Mouse (Mus musculus) T-helper 17 cell (primary cell): ENCODE data around the gene Sox1.

Source experiments
- in situ Hi-C, 2 experiments: fragments of 300-600 bp; cut with MboI, MseI; formaldehyde crosslinking; loops; 1 replicate in 1 of 2; 2 replicates in 1 of 2; pipeline ENCODE4 v1.15.1; 2025; ENCODE audit warnings: high pct_unique_total_duplicates in 2 of 2

The Sox1 gene

DNA sequence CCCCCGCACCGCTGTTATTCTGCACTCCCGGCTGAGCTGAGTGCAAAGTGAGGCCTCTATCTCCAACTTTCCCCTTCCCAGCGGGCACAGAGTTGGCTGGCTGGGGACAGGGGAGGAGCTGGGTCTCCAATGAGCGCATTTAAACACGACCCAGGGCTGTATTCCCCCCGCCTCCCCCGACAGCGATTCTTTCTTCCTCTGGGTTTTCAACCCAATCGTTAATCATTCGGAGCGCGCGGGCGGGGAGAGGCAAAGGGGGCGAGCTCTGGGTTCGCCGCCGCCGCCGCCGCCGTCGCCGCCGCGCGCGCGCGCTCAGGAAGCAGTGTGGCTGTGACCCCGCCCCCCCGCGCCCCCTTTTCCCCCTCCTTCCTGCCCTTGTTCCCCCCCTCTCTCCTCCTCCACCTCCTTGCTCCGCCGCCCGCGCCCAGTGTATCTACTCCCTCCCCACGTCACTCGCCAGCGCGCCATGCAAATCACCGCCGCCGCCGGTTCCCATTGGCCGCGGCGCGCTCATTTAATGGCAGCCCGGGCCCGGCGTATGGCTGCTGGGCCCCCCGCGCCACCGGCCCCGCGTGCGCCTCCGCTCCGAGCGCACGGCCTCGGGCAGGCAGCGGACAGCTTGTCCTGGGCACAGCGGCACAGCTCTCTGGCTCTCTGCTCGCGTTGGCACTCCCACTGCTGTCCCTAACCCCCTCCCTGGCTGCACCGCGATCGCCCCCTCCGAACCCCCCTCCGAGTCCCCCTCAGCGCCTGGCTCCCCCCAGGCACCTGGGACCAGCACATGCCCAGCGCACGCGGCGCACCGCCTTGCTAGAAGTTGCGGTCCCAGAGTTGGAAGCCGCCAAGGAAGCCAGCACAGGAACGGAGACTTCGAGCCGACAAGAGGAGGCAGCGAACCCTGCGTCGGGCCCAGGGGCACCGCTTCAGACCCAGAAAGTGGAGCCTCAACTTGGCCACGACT is at the start of gene Sox1:
TSS of gene Sox1 (plus strand) at position 225 of the 961 bp plus-strand sequence.
- in situ Hi-C loops: loop anchor here in 1 of 2 experiments (25.0 kb wide), 1 partner anchor 1642 kb away; no protein-coding TSS in a partner anchor

DNA sequence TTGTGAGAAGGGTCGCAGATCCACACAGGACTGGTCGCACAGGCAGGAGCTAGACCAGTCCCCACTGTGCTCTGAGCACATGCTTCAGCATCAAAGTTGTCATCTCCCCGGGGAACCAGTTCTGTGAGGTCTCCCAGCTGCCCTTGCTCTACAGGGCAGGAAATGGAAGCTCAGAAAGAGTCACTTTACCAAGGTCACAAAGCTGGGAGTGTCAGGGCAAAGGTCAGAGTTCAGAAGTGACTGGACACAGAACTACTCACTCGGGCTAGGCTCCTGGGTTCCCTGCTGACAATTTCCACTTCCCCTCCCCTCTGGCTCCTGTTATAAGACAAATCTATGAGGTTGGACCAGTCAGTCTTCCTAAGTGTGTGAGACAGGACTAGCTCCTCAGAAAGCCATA is 49.2 kb upstream of the Sox1 start:
- in situ Hi-C loops: no loop called here

DNA sequence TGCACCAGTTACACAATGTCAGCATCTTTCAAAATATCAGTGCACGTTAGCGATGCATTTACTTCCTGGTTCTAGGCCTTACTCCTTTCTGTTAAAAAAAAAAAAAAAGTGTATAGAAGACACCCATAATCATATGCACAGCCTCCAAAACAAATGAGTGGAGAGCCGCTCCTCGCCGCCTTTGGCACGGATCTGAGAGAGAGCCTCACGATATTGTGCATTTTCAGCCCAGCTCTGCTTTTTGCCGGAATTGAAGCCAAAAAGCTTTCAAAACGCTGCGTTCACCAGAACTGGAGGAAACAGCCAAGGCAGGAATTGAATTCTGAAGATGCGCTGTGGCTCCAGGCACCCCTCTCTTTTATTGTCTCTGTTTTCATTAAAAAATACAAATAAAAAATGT is 48.2 kb upstream of the Sox1 start:
- in situ Hi-C loops: no loop called here

DNA sequence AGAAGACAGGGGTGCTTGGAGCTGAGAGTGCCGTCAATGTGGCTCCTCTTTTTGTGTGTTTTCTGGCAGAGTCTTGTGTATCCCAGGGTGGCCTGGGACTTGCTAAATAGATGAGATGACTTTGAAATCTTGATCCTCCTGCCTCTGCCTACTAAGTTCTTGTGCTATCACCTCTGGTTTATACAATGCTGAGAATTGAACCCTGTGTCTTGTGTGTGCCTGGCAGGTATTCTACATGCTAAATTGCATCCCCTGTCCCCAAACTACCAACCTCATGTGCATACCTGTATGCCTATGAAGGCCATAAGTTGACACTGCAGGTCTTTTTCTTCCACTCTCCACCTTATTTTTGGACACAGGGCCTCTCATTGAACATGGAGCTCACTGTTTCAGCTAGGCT is 46.8 kb upstream of the Sox1 start:
- in situ Hi-C loops: no loop called here

DNA sequence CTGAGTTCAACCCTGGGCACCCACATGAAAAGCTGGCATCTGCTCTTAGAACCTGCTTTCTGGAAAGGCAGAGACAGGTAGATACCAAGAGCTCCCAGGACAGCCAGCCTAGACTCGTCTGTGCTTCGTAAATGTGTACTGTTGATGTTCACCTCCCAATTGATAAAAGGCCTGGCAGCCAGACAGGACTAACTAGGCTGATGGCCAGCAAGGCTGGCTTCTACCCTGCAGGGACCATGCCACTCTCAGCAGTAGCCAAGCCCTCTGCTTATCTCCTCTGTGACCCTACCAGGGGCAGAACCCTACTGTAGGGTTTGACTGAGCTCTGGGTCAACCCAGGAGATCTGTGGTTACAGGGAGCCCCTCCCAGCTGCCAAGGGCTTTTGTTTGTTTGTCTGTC is 45.5 kb upstream of the Sox1 start:
- in situ Hi-C loops: no loop called here

DNA sequence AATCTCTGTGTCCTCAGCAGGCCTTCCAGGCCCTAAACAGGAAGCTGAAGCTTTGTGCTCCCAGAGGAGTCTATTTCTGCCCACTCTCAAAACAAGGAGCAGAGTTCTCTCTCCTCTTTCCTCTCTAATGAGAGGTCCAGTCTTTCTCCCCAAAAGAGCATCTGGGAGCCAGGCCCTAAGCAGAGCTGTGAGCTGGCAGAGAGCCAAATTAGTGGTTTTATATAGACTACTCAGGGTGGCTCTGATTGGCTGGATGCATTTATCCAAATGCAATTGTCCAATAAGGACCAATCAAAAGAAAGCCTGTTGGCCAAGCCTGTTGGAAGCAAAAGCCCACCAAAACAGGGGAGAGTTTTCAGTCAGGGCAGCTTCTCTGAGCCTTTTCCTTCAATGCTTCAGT is 44.0 kb upstream of the Sox1 start:
- in situ Hi-C loops: no loop called here

DNA sequence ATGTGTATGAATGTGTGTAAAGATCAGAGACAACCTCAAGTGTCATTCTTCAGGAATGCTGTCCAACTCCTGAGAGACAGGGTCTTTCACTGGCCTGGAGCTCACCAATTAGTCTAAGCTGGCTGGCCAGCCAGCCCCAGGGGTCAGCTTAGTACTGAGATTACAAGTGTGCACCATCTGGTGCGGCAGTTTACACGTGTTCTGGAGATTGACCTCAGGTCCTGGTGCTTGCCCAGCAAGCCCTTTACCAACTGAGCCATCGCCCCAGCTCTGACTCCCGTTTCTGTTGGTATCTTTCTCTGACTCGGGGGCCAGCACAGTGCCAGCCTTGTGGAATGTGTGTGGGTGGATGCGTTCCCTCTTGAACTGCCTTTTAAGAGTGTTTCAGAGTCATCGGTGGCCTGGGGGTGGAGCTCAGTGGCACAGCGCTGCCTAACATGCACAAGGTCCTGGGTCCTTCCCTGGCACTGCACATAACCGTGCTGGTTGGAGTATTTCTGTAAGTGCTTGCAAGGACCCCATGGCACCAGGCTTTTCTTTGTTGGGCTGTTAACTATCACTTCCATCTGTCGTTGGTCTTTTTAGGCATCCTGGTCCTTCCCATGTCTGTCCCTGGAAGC is 40.6 kb upstream of the Sox1 start:
- in situ Hi-C loops: no loop called here

DNA sequence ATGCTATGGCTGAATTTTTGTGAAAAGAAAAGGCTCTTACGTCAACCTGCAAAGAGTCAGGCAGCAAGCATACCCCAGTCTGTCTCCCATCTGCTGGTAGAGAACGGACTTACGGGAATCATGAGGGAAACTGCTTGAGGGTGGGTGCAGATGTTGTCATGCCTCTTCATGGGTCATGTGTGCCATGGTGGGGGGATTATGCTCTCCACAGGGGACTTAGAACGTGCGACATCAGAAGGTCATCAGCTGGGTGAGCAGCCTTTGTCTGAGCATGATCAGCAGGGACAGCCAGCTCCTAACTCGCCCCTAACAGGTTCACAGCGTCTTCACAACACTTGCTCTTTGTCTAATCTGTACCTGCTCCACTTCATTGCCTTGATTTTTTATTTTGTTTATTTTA is 26.9 kb upstream of the Sox1 start:
- in situ Hi-C loops: no loop called here

DNA sequence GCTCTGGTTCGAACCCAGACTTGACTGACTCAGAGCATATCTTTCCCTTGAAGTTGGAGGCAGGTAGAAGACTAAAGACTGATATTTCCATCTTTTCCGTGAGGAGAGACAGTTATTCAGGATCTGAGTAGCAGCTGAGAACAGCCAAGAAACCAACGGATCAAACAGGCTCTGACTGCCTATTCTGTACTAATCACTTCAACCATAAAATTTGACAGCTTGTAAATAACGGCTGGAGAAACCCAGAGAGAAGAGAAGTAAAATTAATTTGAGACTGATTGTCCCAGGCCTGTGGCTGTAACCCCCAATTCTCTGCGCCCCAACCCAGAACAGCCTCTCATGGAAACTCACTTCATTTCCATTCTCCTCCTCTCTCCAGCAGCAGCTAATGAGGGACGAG is 26.2 kb upstream of the Sox1 start:
- in situ Hi-C loops: no loop called here

DNA sequence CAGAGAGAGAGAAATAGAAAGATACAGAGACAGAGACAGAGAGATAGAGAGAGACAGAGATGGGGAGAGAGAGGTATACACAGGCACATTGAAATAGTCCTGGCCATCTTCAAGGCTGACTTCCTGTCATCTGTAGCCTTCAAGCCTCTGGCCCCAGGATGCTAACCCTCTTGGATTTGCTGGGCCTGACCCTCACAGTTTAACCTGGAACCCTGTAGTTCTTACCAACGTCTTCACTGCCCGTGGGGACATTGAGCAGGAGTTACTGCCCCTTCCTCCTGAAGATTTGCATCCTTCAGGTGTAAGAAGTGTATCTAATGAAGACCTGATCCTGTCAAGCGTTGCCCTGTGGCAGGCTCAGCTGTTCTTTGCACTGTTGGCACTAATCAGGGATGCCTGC is 14.0 kb upstream of the Sox1 start:
- in situ Hi-C loops: loop anchor here in 1 of 2 experiments (25.0 kb wide), 1 partner anchor 1656 kb away; no protein-coding TSS in a partner anchor

DNA sequence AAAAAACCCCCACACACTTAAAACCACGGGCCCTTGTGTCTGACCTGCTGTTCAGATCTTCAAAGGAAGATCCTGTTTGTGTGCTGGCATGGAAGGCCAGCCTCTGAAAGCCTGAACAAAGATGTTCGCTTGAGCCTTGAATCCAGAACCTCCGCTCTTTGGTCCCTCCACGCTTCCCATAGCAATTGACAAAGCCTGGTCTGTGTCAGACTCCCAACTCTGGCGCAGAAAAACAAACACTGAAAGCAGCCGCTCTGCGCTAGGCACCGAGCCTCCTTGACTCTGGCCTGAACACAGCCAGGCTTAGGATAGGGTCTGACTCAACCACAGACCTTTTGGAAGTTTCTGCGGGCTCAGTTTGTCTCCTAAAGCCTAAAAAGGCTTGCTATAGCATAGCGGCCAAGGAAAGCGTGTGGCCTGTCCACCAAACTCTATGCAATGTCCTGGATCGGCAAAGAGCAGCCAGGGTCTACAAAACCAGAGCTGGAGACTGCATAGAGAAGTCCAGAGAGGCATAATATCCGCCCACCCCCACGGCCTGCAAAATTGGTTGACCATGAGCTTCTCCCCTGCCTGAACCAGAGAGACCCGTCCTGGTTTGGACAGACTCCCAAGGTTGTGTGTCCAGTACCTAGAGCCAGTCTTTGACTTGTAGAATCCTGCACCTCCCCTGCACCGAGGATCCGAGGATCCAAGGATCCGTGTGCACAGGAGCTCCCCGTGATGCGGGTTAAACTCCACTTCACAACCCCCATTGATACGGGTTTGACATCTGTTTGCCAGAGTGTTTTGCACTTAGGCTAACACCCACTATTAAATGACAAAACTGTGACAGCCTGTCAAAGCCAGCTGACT is 12.2 kb upstream of the Sox1 start:
- in situ Hi-C loops: loop anchor here in 1 of 2 experiments (25.0 kb wide), 1 partner anchor 1654 kb away; no protein-coding TSS in a partner anchor

DNA sequence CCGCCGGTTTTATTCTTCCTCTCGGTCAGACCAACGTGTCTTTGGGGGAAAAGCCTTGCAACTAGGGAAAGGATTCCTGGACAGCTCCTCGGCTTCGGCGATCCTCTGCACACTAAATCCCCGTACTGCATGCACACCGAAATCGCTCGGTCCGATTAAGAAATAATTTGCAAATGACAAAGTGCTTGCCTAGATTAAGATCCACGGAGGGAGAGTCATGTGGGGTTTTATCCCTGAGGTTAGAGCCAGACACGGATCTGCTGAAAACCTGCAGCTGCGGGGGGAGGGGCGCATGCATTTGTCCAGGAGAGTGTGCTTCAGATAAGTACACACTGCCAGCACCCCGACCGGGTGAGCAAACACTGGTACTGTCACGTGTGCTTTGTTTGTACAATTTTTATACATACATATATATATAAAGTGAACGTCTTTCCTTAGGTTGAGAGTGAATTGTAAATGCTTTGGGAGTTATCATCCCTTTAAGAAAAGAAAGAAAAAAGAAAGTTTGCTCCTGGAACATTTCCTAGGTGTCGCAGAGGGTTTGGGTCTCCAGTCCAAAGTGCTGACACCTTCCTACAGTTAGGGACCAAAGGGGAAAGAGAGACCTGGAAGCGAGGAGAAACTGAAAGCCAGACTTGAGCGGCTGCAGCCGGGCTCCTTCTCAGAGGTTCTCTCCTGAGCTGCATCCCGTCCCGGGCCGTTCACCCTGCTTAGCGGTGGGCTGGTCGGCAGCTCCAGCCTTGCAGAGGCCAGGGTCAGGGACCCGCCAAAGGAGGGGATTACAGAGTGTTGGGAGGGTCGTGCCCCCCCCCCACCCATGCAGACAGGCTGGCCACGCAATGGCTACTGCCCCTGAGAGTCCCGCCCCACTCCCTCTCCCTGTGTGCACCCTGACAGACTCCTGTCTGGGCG is 10.9 kb upstream of the Sox1 start:
- in situ Hi-C loops: loop anchor here in 1 of 2 experiments (25.0 kb wide), 1 partner anchor 1653 kb away; no protein-coding TSS in a partner anchor

DNA sequence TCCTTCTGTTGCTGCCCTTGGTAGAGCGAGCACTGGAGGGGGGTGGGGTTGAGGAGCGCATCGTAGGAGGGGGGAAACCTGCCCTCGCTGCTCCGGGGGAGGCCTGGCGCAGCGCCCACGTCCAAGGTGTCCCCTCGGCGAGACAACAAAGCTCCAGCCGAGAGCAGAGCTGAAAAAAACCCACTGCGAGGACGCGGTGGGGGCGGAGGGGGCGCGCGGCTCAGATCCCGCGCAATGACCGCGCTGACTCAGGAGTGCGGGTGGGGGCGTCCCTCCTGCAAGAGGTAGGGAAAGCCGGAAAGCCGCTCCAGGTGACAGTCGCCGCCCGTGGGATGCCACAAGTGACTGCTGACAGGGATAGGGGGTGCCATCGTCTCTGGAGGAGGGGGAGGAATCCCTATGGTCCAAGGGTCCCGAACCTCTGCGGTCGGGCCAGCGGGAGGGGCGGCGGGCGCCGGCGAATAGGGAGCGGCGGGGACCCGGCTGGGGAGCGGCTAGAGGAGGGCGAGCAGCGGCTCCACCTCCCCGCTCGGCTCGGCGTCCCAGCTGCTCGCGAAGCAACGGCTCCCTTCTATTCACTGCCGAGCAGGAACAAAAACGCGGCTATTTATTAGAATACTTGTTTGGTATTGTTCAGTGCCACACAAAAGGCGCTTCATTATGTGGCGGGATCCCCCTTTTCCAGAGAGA is 10.0 kb upstream of the Sox1 start:
- in situ Hi-C loops: loop anchor here in 1 of 2 experiments (25.0 kb wide), 1 partner anchor 1652 kb away; no protein-coding TSS in a partner anchor

DNA sequence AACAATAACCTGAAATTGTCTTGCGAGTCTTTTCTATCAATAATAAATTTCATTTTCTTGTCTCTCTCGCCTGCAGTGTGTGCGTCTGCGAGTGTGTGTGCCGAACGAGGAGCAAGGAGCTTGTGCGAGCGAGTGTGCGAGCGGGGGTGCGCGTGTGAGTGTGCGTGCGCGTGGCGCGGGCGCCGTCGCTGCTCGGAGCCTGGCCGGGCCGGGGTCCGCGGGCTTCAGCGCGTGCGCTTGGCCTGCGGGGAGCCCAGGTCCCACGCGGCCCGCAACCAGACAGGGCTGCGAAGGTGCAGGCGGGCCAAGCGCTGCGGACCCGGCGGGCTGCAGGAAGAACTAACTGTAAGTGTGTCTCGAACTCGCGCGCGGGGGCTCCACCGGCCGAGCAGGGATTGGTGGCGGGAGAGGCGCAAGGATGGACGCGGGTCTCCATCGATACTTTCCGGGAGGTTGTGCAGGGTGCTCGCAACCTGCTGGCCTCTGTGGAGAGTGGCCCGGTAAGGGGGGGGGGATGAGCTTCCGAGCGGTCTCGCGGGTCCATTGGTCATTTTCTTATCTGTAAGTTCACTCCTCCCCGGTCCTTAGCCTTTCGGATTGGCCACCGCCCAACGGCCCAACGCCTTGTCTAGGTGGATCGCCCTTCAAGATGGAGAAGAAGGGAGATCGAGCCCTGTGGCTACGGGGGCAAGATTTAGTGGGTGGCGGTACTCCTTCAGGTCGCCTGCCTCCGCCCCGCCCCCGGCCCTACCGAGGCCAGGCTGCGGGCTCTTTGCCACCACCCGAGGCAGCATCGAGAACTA is 9.2 kb upstream of the Sox1 start:
- in situ Hi-C loops: loop anchor here in 1 of 2 experiments (25.0 kb wide), 1 partner anchor 1651 kb away; no protein-coding TSS in a partner anchor

DNA sequence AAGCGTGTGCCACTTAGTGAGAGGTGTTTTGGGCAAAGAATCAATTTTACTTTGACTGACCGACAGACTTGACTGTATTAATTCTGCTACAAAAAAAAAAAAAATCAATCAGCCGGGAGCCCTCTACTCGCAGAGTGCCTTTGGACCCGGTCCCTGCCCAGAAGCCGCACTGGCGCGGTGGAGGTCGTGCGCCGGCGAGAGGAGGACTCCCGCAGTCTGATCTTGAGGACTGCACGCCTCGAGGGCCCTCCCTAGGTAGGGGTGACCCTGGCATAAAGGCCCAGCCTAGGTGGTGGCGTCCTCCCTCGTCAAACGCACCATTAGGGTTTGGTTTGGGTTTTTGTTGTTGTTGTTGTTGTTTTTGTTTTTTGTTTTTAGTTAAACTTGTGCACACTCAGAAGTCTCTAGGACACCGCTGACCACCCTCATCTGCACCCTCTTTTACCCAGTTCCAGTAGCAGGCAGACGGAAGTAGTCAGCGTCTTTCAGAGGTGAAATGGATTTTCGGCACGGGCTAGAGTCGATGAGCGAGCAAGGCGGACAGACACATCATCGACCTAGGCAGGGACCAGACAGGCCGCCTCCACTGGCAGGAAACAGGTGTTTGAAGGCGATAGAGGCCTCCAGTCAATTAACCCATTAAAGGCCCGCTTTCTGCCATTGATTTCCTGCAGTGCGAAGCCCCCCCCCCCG is 8.4 kb upstream of the Sox1 start:
- in situ Hi-C loops: loop anchor here in 1 of 2 experiments (25.0 kb wide), 1 partner anchor 1651 kb away; no protein-coding TSS in a partner anchor

DNA sequence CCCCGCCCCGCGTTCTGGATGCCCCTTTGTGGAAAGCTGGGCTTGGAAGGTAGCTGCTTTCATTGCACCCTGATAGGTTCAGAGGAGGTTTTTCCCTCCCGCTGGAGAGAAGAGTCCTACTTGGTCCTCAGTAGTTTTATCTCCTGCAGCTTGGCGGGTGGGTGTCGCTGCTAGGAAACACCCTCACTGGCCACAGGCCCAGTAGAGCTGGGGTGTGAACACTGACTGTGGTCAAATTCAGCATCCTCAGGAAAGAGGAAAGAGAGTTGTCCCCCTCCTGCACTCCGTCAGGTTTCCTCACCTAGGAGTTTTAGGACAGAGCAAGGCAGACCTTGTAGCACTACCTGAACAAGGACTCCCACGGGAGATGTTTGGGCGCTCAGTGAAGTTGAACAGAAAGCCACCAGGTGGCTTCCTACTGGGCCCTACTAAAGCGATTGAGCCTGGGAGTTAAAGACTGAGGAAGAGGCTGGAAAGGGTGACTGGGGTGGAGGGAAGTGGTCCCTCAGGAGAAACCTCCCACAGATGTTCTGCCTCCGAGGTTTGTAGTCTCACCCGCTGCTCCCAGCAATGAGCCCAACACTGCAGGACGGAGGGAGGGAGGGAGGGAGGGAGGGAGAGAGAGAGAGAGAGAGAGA is 7.8 kb upstream of the Sox1 start:
- in situ Hi-C loops: loop anchor here in 1 of 2 experiments (25.0 kb wide), 1 partner anchor 1650 kb away; no protein-coding TSS in a partner anchor

DNA sequence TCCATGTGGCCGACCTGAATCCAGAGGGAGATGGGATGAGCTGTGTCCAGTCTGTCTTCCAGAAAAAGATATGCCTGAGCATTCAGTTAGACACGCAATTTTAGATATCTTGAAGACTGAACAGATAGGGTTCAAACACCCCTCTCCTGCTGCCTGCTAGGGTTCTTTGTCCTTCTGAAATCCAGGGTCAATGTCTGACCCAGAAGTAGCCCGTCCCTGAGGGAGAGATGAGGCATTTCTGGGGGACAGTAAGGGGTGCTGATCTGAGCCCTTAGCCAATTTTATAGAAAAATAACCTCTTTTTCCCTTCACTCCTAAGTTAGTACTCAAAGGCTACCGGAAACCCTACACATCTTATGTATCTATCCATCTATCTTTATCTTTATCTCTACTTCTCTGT is 7.2 kb upstream of the Sox1 start:
- in situ Hi-C loops: loop anchor here in 1 of 2 experiments (25.0 kb wide), 1 partner anchor 1649 kb away; no protein-coding TSS in a partner anchor
